Mouse (Mus musculus) liver, embryonic 14.5 days (tissue): Measurements from ENCODE around the gene Boll.

Experiments
- CTCF ChIP-seq: IDR thresholded peaks from 2 replicates; pipeline ENCODE4 v1.5.1; 2016; ENCODE audit warnings: antibody characterized with exemption, low read depth, control low read depth
- EP300 ChIP-seq: IDR thresholded peaks from 2 replicates; pipeline ENCODE4 v1.6.1; 2016; ENCODE audit warnings: antibody characterized with exemption, low read depth

DNA sequence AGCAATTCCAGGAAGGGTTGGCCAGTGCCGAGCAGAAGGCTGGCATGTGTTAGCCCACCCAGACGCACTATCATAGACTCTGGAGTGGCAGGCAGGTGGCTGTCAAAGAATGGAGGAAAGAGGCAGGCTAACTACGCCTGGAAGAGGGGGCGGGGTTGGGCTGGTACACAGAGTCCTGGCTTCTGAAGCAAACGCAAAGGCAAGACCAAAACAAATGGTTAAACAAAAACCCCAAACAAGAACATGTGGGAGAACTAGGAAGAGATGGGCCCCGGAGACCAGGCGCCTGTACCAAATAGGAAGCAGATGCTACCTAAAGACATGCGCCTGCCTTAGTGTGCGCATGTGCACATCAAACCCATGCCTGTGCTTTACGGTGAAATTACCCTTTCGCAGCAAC lies 139.2 kb downstream of the Boll start:
- TF ChIP-seq EP300 (no peak), CTCF (no peak)
